ENCODE assay signal across 14 mouse cellular contexts in the genomic region with DNA sequence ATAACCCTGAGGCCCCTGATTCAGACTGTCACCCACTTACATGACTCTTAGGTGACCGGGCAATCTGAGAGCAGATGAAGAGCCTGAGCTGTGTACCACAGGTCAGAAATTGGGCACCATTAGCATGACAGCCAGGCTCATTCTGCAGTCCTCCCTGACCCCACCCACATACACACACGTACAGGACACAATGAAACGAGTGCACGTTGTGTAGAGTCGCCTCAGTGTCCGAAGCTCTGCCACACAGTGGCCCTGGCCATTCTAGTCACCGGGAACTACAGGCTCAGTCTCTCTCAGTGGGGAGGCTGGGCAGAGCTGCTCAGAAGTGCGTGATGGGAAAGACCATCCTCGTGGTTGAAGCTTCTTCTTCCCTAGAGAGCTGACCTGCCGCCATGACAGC. TPM values are rescaled to one million over a fixed set of nuclear protein-coding genes. Genes with fewer than 3 reads are reported as not detected.
DNase-seq lines count a peak whose midpoint lies in the region; ATAC-seq lines count a peak whose summit lies in the region.
"Had no signal": no experiment of that assay in that cellular context is flagged by ENCODE, and none has a peak within 500 bp of the region (broad histone marks: within the 10 kb centered on the region; RNA-seq: fewer than 3 reads in every experiment).

No protein-coding gene starts in this region.

- no peaks in the 10 kb centered on the region for H3K27me3 ChIP-seq in midbrain, embryonic 14.5 days (ENCODE audit: control insufficient read depth, insufficient read depth, low read length)
- H3K27me3 ChIP-seq in midbrain, embryonic 16.5 days (ENCODE audit: control insufficient read depth, insufficient read depth, low read depth, low read length) = no peaks in the 10 kb centered on the region
- H3K27me3 ChIP-seq in hindbrain, embryonic 14.5 days (ENCODE audit: control insufficient read depth, insufficient read depth, low read length) = no peaks in the 10 kb centered on the region
- H3K27me3 ChIP-seq in intestine, embryonic 15.5 days (replicated peaks) = no peaks in the 10 kb centered on the region
- H3K27me3 ChIP-seq: embryonic facial prominence, embryonic 13.5 days had no signal

- ATAC-seq in midbrain, embryonic 14.5 days (ENCODE audit: low FRiP score, low TSS enrichment) = no peak
- no peak for ATAC-seq in midbrain, embryonic 16.5 days
- no peak for ATAC-seq in hindbrain, embryonic 14.5 days (ENCODE audit: low FRiP score)
- ATAC-seq in intestine, embryonic 15.5 days = no peak

- no peak overlapping the region for H3K9ac ChIP-seq in midbrain, embryonic 14.5 days (replicated peaks; ENCODE audit: low read length)
- H3K9ac ChIP-seq in midbrain, embryonic 16.5 days (ENCODE audit: low read depth, low read length) = no peak overlapping the region
- H3K9ac ChIP-seq in hindbrain, embryonic 14.5 days = no peak overlapping the region
- H3K9ac ChIP-seq in intestine, embryonic 15.5 days = no peak overlapping the region
- H3K9ac ChIP-seq: embryonic facial prominence, embryonic 13.5 days had no signal

- no peak overlapping the region for H3K4me2 ChIP-seq in midbrain, embryonic 14.5 days (ENCODE audit: low read length)
- H3K4me2 ChIP-seq in midbrain, embryonic 16.5 days (ENCODE audit: low read length) = no peak overlapping the region
- no peak overlapping the region for H3K4me2 ChIP-seq in hindbrain, embryonic 14.5 days (replicated peaks)
- H3K4me2 ChIP-seq in intestine, embryonic 15.5 days (replicated peaks) = no peak overlapping the region
- H3K4me2 ChIP-seq: embryonic facial prominence, embryonic 13.5 days had no signal

- H3K4me3 ChIP-seq in midbrain, embryonic 14.5 days (replicated peaks; ENCODE audit: low read depth, low read length) = no peak overlapping the region
- H3K4me3 ChIP-seq in midbrain, embryonic 16.5 days (ENCODE audit: low read depth, low read length) = no peak overlapping the region
- H3K4me3 ChIP-seq in hindbrain, embryonic 14.5 days (replicated peaks; ENCODE audit: low read length) = no peak overlapping the region
- no peak overlapping the region for H3K4me3 ChIP-seq in intestine, embryonic 15.5 days (replicated peaks)
- H3K4me3 ChIP-seq: embryonic facial prominence, embryonic 13.5 days; erythroblast, embryonic 14.5 days; heart, embryonic 10.5 days; layer of hippocampus, adult 2 months had no signal

- H3K27ac ChIP-seq in midbrain, embryonic 14.5 days (replicated peaks; ENCODE audit: low read depth, low read length) = peak overlapping the region; percentile 47
- H3K27ac ChIP-seq in midbrain, embryonic 16.5 days (ENCODE audit: low read length) = no peak overlapping the region
- peak overlapping the region; percentile 53 for H3K27ac ChIP-seq in hindbrain, embryonic 14.5 days
- no peak overlapping the region for H3K27ac ChIP-seq in intestine, embryonic 15.5 days
- H3K27ac ChIP-seq: embryonic facial prominence, embryonic 13.5 days; heart, embryonic 10.5 days; layer of hippocampus, adult 2 months had no signal

- WGBS in midbrain, embryonic 14.5 days = 73% methylated on average over 10 of the region's 10 CpGs
- WGBS in midbrain, embryonic 16.5 days = 74% methylated on average over 10 of the region's 10 CpGs
- 65% methylated on average over 10 of the region's 10 CpGs for WGBS in hindbrain, embryonic 14.5 days
- WGBS in intestine, embryonic 15.5 days = 84% methylated on average over 10 of the region's 10 CpGs

- DNase-seq in heart, adult 11 months = peak; percentile 73
- no peak for DNase-seq in heart, adult 8-10 months (ENCODE audit: low spot score)
- no peak for DNase-seq in midbrain, embryonic 14.5 days
- no peak for DNase-seq in hindbrain, embryonic 14.5 days (ENCODE audit: low spot score)
- no peak for DNase-seq in frontal cortex, postnatal 14 days (ENCODE audit: low spot score in 2 of 2)
- DNase-seq: cerebellum, adult 18-20 months; layer of hippocampus, postnatal 36 days; right cerebral cortex, postnatal 25 days had no signal

- no peaks in the 10 kb centered on the region for H3K9me3 ChIP-seq in midbrain, embryonic 14.5 days (ENCODE audit: control insufficient read depth, low read length)
- H3K9me3 ChIP-seq in midbrain, embryonic 16.5 days (replicated peaks; ENCODE audit: control insufficient read depth, low read length, poor library complexity, severe bottlenecking) = no peaks in the 10 kb centered on the region
- H3K9me3 ChIP-seq in hindbrain, embryonic 14.5 days (ENCODE audit: control insufficient read depth, low read length) = no peaks in the 10 kb centered on the region
- H3K9me3 ChIP-seq in intestine, embryonic 15.5 days = no peaks in the 10 kb centered on the region
- H3K9me3 ChIP-seq: embryonic facial prominence, embryonic 13.5 days; heart, embryonic 10.5 days had no signal

- no peaks in the 10 kb centered on the region for H3K36me3 ChIP-seq in midbrain, embryonic 14.5 days (ENCODE audit: control insufficient read depth, insufficient read depth, low read length)
- H3K36me3 ChIP-seq in midbrain, embryonic 16.5 days (ENCODE audit: control insufficient read depth, insufficient read depth, low read length) = no peaks in the 10 kb centered on the region
- no peaks in the 10 kb centered on the region for H3K36me3 ChIP-seq in hindbrain, embryonic 14.5 days (replicated peaks; ENCODE audit: control insufficient read depth, insufficient read depth)
- no peaks in the 10 kb centered on the region for H3K36me3 ChIP-seq in intestine, embryonic 15.5 days
- H3K36me3 ChIP-seq: embryonic facial prominence, embryonic 13.5 days; heart, embryonic 10.5 days had no signal

- peaks cover 11% of the 10 kb centered on the region for H3K4me1 ChIP-seq in midbrain, embryonic 14.5 days (ENCODE audit: control insufficient read depth, insufficient read depth, low read length)
- H3K4me1 ChIP-seq in midbrain, embryonic 16.5 days (ENCODE audit: control insufficient read depth, insufficient read depth, low read length) = no peaks in the 10 kb centered on the region; the same call in 1 of the 2 replicates
- H3K4me1 ChIP-seq in hindbrain, embryonic 14.5 days (replicated peaks; ENCODE audit: control insufficient read depth, insufficient read depth, low read length) = peaks cover 23% of the 10 kb centered on the region
- no peaks in the 10 kb centered on the region for H3K4me1 ChIP-seq in intestine, embryonic 15.5 days (replicated peaks)
- H3K4me1 ChIP-seq: embryonic facial prominence, embryonic 13.5 days; heart, embryonic 10.5 days had no signal

RNA-seq across cellular contexts. Expression of a gene that starts 44.9 kb away (rescaled TPM):
- total RNA-seq in heart, adult 8-10 months (2022) = 1 to 10 TPM; 1.6 to 3.5 (median 2.2) TPM
- polyA plus RNA-seq in midbrain, embryonic 14.5 days (2014; fragmentation: Nextera tagmentation; extraction: Ambion mirVana) = 16.7 and 21.0 TPM in 2 replicates
- 13.2 and 13.4 TPM in 2 replicates for polyA plus RNA-seq in midbrain, embryonic 16.5 days (2015; fragmentation: Nextera tagmentation; extraction: Ambion mirVana)
- 18.0 and 18.9 TPM in 2 replicates for polyA plus RNA-seq in hindbrain, embryonic 14.5 days (2014; fragmentation: Nextera tagmentation; extraction: Ambion mirVana)
- polyA plus RNA-seq in intestine, embryonic 15.5 days (2015; fragmentation: Nextera tagmentation; extraction: Ambion mirVana) = 4.1 and 4.5 TPM in 2 replicates

Comparison
In these comparisons a context has a peak if more than half of its experiments do, and no peak if none do; other contexts are left out.
1. H3K27ac ChIP-seq: peak in midbrain, embryonic 14.5 days (single experiment) and hindbrain, embryonic 14.5 days (single experiment); none in midbrain, embryonic 16.5 days (single experiment) and intestine, embryonic 15.5 days (single experiment).